Mouse (Mus musculus) limb, embryonic 14.5 days (tissue): ENCODE measurements around the gene Usp44. TPM values are rescaled to one million over a fixed set of nuclear protein-coding genes. Genes with fewer than 3 reads are reported as not detected.

Experiments
- ATAC-seq: fragments of 200-750 bp; cut with Nextera tagmentation; 2 replicates; pipeline ENCODE4 v1.8.0; 2017; ENCODE audit warnings: low read depth, moderate number of reproducible peaks, moderate TSS enrichment; ENCODE audit not compliant: low FRiP score
- DNase-seq: peaks from one replicate; pipeline ENCODE4 v3.0.0-alpha.2; 2015; ENCODE audit warnings: low spot score
- H3K27ac ChIP-seq: fragments of 300-500 bp; sonication (generic); replicated peaks from 2 replicates; pipeline ENCODE4 v1.5.1; 2014; ENCODE audit warnings: low read depth, mild to moderate bottlenecking, low read length, moderate library complexity, mixed read lengths
- H3K27me3 ChIP-seq: fragments of 300-500 bp; sonication (generic); 2 replicates; pipeline ENCODE4 v1.6.1; 2014; ENCODE audit warnings: low read length, mixed read lengths; ENCODE audit not compliant: control insufficient read depth, insufficient read depth
- H3K36me3 ChIP-seq: fragments of 300-500 bp; sonication (generic); 2 replicates; pipeline ENCODE4 v1.6.1; 2014; ENCODE audit warnings: mild to moderate bottlenecking, low read length, moderate library complexity, mixed read lengths; ENCODE audit not compliant: control insufficient read depth, insufficient read depth
- H3K4me1 ChIP-seq: fragments of 300-500 bp; sonication (generic); 2 replicates; pipeline ENCODE4 v1.6.1; 2014; ENCODE audit warnings: antibody characterized with exemption, low read length, mixed read lengths; ENCODE audit not compliant: control insufficient read depth, insufficient read depth
- H3K4me2 ChIP-seq: fragments of 300-500 bp; sonication (generic); replicated peaks from 2 replicates; pipeline ENCODE4 v1.6.1; 2014; ENCODE audit warnings: low read depth, mild to moderate bottlenecking, low read length, moderate library complexity; ENCODE audit not compliant: severe bottlenecking
- H3K4me3 ChIP-seq: fragments of 300-500 bp; sonication (generic); replicated peaks from 2 replicates; pipeline ENCODE4 v1.5.1; 2014; ENCODE audit warnings: low read length
- H3K9ac ChIP-seq: fragments of 300-500 bp; sonication (generic); 2 replicates; pipeline ENCODE4 v1.6.1; 2014; ENCODE audit warnings: mild to moderate bottlenecking, low read depth, low read length, moderate library complexity; ENCODE audit not compliant: severe bottlenecking
- H3K9me3 ChIP-seq: fragments of 300-500 bp; sonication (generic); 2 replicates; pipeline ENCODE4 v1.6.1; 2016; ENCODE audit warnings: low read length; ENCODE audit not compliant: control insufficient read depth
- POLR2A ChIP-seq: fragments of 200-500 bp; IDR thresholded peaks from 2 replicates; pipeline ENCODE4 v1.8.0; 2012; ENCODE audit warnings: inconsistent platforms, mild to moderate bottlenecking, moderate library complexity, borderline replicate concordance; ENCODE audit not compliant: insufficient read depth, insufficient read length; ENCODE audit errors: extremely low read depth
- WGBS: fragments of 180-500 bp; shearing (Covaris S2); extraction: QIAGEN DNeasy Blood & Tissue Kit; methylation state at CpG from one replicate; pipeline ENCODE4 v1.1.7; 2014; 5-methylcytosine and 5-hydroxymethylcytosine counted together
- polyA plus RNA-seq, 2 experiments: library from polyadenylated mRNA; depleted of rRNA in 1 of 2; stranded (reverse) in 1 of 2; unstranded in 1 of 2; fragments of >200 nt; fragmentation: Nextera tagmentation in 1 of 2; extraction: Ambion mirVana in 1 of 2; gene quantifications; 2 replicates each; pipeline versions ENCODE4 v1.2.1 to v1.2.3; 2012 to 2014

Gene Usp44
- polyA plus RNA-seq, 2 experiments = 0.70 to 1.1 TPM

DNA sequence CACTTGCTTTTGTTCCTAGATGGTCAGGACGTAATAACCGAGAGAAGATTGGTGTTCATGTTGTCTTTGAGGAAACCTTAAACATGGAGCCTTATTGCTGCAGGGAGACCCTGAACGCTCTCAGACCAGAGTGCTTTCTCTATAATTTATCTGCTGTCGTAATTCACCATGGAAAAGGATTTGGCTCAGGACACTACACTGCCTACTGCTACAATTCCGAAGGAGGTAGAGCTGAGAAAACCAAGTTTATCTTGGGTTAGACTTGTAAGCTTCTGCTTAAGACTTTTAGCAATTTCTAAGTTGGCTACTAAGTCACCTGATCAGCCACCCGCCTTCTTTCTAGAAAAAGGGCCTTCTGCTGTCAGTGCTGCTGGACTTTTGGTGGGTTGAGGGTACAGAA, 24.7 kb downstream of the Usp44 start:
- Histone ChIP-seq H3K9ac (no peak overlapping the region), H3K4me1 (no peaks in the 10 kb centered on the region), H3K9me3 (no peaks in the 10 kb centered on the region), H3K36me3 (peaks cover 22% of the 10 kb centered on the region), H3K4me3 (no peak overlapping the region), H3K4me2 (no peak overlapping the region), H3K27me3 (no peaks in the 10 kb centered on the region), H3K27ac (no peak overlapping the region)
- TF ChIP-seq POLR2A = no peak
- WGBS = 78% methylated on average over 6 of the region's 6 CpGs
- DNase-seq (no peak), ATAC-seq (no peak)

DNA sequence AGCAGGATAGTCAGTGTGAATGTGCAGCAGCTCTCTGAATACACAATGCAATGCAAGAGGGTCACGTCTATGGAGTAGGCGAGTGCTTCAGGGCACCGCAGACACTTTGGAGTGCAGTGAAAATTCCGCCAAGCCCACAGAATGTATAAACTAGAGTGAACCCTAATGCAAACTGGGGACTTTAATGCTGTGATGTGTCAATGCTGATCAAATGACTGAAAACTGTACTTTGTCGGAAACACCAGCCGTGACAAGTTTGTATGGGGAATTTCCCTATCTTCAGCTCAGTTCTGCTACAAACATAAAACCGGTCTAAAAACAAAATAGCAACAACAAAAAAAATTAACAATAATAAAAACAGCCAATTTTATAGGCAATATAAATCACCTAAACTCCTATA, 37.0 kb downstream of the Usp44 start:
- WGBS = 88% methylated on average over 7 of the region's 7 CpGs
- Histone ChIP-seq H3K9ac (no peak overlapping the region), H3K27me3 (no peaks in the 10 kb centered on the region), H3K36me3 (peaks cover 80% of the 10 kb centered on the region), H3K9me3 (no peaks in the 10 kb centered on the region), H3K27ac (no peak overlapping the region), H3K4me2 (no peak overlapping the region), H3K4me3 (no peak overlapping the region), H3K4me1 (no peaks in the 10 kb centered on the region)
- ATAC-seq = no peak
- no peak for DNase-seq
- TF ChIP-seq POLR2A = no peak

DNA sequence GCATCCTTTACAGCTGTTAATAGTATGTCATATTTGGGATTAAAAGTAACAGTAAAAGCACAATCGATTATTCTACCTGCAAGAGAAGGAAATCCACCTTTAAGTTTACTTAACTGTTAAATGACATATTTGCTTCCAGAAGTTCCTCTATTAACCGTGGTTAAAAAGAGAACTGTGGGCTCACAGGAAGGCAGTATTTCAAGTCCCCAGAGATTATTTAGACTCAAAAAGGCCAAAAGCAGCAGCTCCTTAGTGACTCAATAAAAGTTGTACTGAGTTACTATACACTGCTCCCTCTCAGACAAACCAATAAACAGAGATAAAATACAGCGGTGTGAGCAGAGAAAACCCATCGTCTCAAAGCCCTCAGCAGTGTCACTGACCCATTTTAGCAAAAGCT, 37.5 kb downstream of the Usp44 start:
- Histone ChIP-seq H3K9ac (no peak overlapping the region), H3K4me2 (no peak overlapping the region), H3K36me3 (peaks cover 84% of the 10 kb centered on the region), H3K27me3 (no peaks in the 10 kb centered on the region), H3K4me1 (no peaks in the 10 kb centered on the region), H3K9me3 (no peaks in the 10 kb centered on the region), H3K4me3 (no peak overlapping the region), H3K27ac (no peak overlapping the region)
- ATAC-seq (no peak), DNase-seq (no peak)
- TF ChIP-seq POLR2A = no peak
- WGBS = 70% methylated on average over 4 of the region's 4 CpGs

DNA sequence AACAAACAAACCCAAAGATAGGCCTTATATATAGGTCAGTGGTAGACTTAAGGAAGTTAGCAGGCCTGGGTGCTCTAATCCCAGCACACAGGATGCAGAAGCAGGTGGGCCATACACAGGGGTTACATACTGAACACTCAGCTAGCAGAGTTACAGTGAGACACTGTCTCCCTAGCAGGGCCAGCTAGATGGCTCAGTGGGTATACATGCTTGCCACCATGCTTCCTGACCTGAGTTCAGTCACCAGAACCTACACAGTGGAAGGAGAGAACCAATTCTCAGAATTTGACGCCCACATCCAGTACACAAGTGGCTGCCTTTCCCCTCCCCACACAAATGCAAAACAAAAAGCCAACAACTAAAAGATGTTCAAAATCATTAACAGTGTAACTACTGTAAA, 45.4 kb downstream of the Usp44 start:
- Histone ChIP-seq H3K4me1 (no peaks in the 10 kb centered on the region), H3K9me3 (no peaks in the 10 kb centered on the region), H3K36me3 (peaks cover 44% of the 10 kb centered on the region), H3K4me2 (no peak overlapping the region), H3K9ac (no peak overlapping the region), H3K27me3 (no peaks in the 10 kb centered on the region), H3K4me3 (no peak overlapping the region), H3K27ac (no peak overlapping the region)
- no peak for ATAC-seq
- DNase-seq = no peak
- WGBS = 100% methylated on average over 1 of the region's 1 CpGs
- no peak for TF ChIP-seq POLR2A

DNA sequence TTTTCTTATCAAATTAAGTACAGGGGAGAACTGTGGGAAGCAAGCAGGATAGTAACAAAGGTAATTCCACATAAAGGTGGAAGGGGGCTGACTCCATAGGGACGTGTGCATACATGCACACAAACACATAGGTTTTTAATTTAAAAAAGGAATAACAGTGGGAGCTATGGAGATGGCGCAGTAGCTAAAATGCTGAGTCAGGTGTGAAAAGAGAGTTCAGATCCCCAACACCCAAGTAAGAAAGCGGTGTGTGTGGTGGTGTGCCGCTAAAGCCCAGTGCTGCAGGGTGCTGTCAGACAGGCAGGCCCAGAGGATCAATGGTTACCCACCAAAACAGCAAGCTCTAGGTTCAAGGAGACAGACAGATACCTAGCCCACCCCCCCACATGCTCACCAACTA, 47.4 kb downstream of the Usp44 start:
- H3K27ac ChIP-seq = no peak overlapping the region
- peaks cover 41% of the 10 kb centered on the region for H3K36me3 ChIP-seq
- WGBS = 91% methylated on average over 4 of the region's 4 CpGs

DNA sequence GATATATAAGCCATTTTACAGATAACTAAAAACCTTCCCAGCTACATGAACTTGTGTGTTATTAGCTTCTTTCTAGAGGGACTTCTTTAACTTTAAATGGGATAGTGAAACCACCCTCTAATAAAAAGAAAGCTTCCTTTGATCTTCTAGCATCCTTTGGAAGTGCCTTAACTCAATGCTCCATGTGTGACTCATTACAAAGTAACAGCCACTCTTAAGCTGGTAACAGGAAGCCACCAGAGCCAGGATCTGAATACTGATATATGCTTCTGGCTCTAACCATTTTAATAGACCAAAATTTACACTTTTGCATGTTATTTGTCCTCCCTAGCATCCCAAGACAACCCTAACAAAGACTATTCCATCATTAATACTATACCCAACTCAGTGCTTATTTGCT, 50.6 kb downstream of the Usp44 start:
- no peak overlapping the region for H3K4me3 ChIP-seq
- no peak overlapping the region for H3K27ac ChIP-seq
- H3K9me3 ChIP-seq = 0 out of 2 replicates have a peak, but pooled peaks cover 5% of the 10 kb centered on the region
- no peak overlapping the region for H3K4me2 ChIP-seq
- H3K27me3 ChIP-seq = no peaks in the 10 kb centered on the region
- no peak overlapping the region for H3K9ac ChIP-seq
- DNase-seq = no peak
- peaks cover 58% of the 10 kb centered on the region for H3K36me3 ChIP-seq
- no peak for TF ChIP-seq POLR2A
- H3K4me1 ChIP-seq = no peaks in the 10 kb centered on the region
- ATAC-seq = no peak

More for the DNA sequence above, 47.4 kb downstream of the Usp44 start:
- no peak for DNase-seq
- no peaks in the 10 kb centered on the region for H3K27me3 ChIP-seq
- ATAC-seq = no peak
- H3K9me3 ChIP-seq = no peaks in the 10 kb centered on the region
- TF ChIP-seq POLR2A = no peak
- H3K4me3 ChIP-seq = no peak overlapping the region
- H3K4me2 ChIP-seq = no peak overlapping the region
- H3K4me1 ChIP-seq = no peaks in the 10 kb centered on the region
- no peak overlapping the region for H3K9ac ChIP-seq
